Comparison of ENCODE assay signal across 24 mouse cellular contexts in the genomic region with DNA sequence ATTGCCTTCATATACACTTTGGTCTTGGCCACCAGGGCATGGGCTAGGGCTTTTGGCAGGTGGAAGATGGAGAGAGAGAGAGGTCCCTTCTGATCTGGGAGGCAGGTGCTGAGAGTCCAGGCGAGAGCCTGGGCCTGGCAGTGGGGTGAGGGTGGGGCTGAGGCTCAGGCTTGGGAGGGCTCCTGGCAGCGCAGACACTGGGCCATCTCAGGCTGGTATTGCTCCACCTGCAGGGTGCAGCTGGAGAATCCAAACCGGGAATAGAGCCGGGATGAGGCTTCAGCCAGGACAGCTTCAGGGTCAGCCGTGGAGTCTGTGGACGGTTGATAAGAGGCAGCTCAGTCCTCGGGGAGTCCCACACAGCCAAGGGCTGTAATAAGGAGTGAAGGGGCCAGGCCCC. TPM values are rescaled to one million over a fixed set of nuclear protein-coding genes. Genes with fewer than 3 reads are reported as not detected.
A peak's percentile ranks its signal among the peaks of the same experiment; 100 is the strongest.
DNase-seq lines count a peak whose midpoint lies in the region; ATAC-seq and TF ChIP-seq lines count a peak whose summit lies in the region.
"Had no signal": no experiment of that assay in that cellular context is flagged by ENCODE, and none has a peak within 500 bp of the region (broad histone marks: within the 10 kb centered on the region; RNA-seq: fewer than 3 reads in every experiment).

No protein-coding gene starts in this region.

- H3K9me3 ChIP-seq in heart, embryonic 11.5 days (replicated peaks; ENCODE audit: control insufficient read depth, low read length) = no peaks in the 10 kb centered on the region
- H3K9me3 ChIP-seq in midbrain, embryonic 11.5 days (ENCODE audit: control insufficient read depth, low read length) = no peaks in the 10 kb centered on the region
- no peaks in the 10 kb centered on the region for H3K9me3 ChIP-seq in stomach, postnatal 0 days (ENCODE audit: control insufficient read depth, low read length)
- H3K9me3 ChIP-seq in forebrain, embryonic 11.5 days (ENCODE audit: control insufficient read depth, low read length) = no peaks in the 10 kb centered on the region
- H3K9me3 ChIP-seq: embryonic facial prominence, embryonic 10.5 days; forebrain, embryonic 13.5 days; heart, embryonic 13.5 days; kidney, embryonic 15.5 days; limb, embryonic 13.5 days; liver, embryonic 13.5 days; lung, embryonic 15.5 days had no signal

- TF ChIP-seq CTCF in stomach, postnatal 0 days (IDR thresholded peaks at IDR 0.05; ENCODE audit: low read depth) = peak; percentile 8; the same call in 1 of the 2 replicates

- peaks cover 20% of the 10 kb centered on the region for H3K4me1 ChIP-seq in heart, embryonic 11.5 days (ENCODE audit: control insufficient read depth, insufficient read depth, low read length)
- H3K4me1 ChIP-seq in midbrain, embryonic 11.5 days (ENCODE audit: control insufficient read depth, insufficient read depth, low read length) = peaks cover 3% of the 10 kb centered on the region; the same call in 1 of the 2 replicates
- no peaks in the 10 kb centered on the region for H3K4me1 ChIP-seq in stomach, postnatal 0 days (replicated peaks; ENCODE audit: control insufficient read depth, insufficient read depth)
- H3K4me1 ChIP-seq in forebrain, embryonic 11.5 days (replicated peaks; ENCODE audit: control insufficient read depth, insufficient read depth, low read length) = no peaks in the 10 kb centered on the region; the same call in 1 of the 2 replicates

- H3K4me3 ChIP-seq in heart, embryonic 11.5 days (ENCODE audit: low read depth, low read length) = no peak overlapping the region
- no peak overlapping the region for H3K4me3 ChIP-seq in midbrain, embryonic 11.5 days (ENCODE audit: low read depth, low read length)
- no peak overlapping the region for H3K4me3 ChIP-seq in stomach, postnatal 0 days (ENCODE audit: low read depth, low read length)
- H3K4me3 ChIP-seq in forebrain, embryonic 11.5 days (ENCODE audit: low read depth, low read length) = no peak overlapping the region
- H3K4me3 ChIP-seq: embryonic facial prominence, embryonic 10.5 days; forebrain, embryonic 13.5 days; heart, embryonic 13.5 days; kidney, embryonic 15.5 days; limb, embryonic 13.5 days; liver, embryonic 13.5 days; lung, embryonic 15.5 days had no signal

- WGBS in heart, embryonic 11.5 days (ENCODE audit: insufficient replicate concordance) = 13% methylated on average over 7 of the region's 7 CpGs
- WGBS in midbrain, embryonic 11.5 days = 30% methylated on average over 7 of the region's 7 CpGs
- 25% methylated on average over 7 of the region's 7 CpGs for WGBS in stomach, postnatal 0 days
- 27% methylated on average over 7 of the region's 7 CpGs for WGBS in forebrain, embryonic 11.5 days

- no peak for ATAC-seq in heart, embryonic 11.5 days (replicated peaks; ENCODE audit: insufficient number of reproducible peaks, low FRiP score, low TSS enrichment)
- ATAC-seq in midbrain, embryonic 11.5 days (ENCODE audit: low FRiP score) = peak; percentile 14; the same call in 1 of the 2 replicates
- no peak for ATAC-seq in stomach, postnatal 0 days (ENCODE audit: low FRiP score, low TSS enrichment)
- no peak for ATAC-seq in forebrain, embryonic 11.5 days (replicated peaks; ENCODE audit: low FRiP score)
- ATAC-seq: forebrain, embryonic 13.5 days; inflammation-experienced regulatory T-cells, adult 6 months had no signal

- H3K9ac ChIP-seq in heart, embryonic 11.5 days (ENCODE audit: low read depth, low read length) = 0 out of 2 replicates have a peak overlapping the region, but pooled peaks have one; percentile 18
- H3K9ac ChIP-seq in midbrain, embryonic 11.5 days (ENCODE audit: low read length) = no peak overlapping the region
- no peak overlapping the region for H3K9ac ChIP-seq in stomach, postnatal 0 days (ENCODE audit: low read length)
- H3K9ac ChIP-seq in forebrain, embryonic 11.5 days (ENCODE audit: low read length) = no peak overlapping the region
- H3K9ac ChIP-seq: heart, embryonic 13.5 days; kidney, embryonic 15.5 days; limb, embryonic 13.5 days; liver, embryonic 13.5 days; lung, embryonic 15.5 days had no signal

- H3K27ac ChIP-seq in heart, embryonic 11.5 days (ENCODE audit: low read depth, low read length) = no peak overlapping the region
- no peak overlapping the region for H3K27ac ChIP-seq in midbrain, embryonic 11.5 days (ENCODE audit: low read depth, low read length)
- no peak overlapping the region for H3K27ac ChIP-seq in stomach, postnatal 0 days (replicated peaks)
- H3K27ac ChIP-seq in forebrain, embryonic 11.5 days (ENCODE audit: low read depth, low read length) = no peak overlapping the region
- H3K27ac ChIP-seq: embryonic facial prominence, embryonic 10.5 days; forebrain, embryonic 13.5 days; heart, embryonic 13.5 days; kidney, embryonic 15.5 days; limb, embryonic 13.5 days; liver, embryonic 13.5 days; lung, embryonic 15.5 days had no signal

- H3K27me3 ChIP-seq in heart, embryonic 11.5 days (ENCODE audit: control insufficient read depth, insufficient read depth, low read length) = peaks cover 41% of the 10 kb centered on the region
- H3K27me3 ChIP-seq in midbrain, embryonic 11.5 days (ENCODE audit: control insufficient read depth, insufficient read depth, low read length) = peaks cover 13% of the 10 kb centered on the region
- H3K27me3 ChIP-seq in stomach, postnatal 0 days (ENCODE audit: control insufficient read depth, insufficient read depth, low read length) = peaks cover 8% of the 10 kb centered on the region
- H3K27me3 ChIP-seq in forebrain, embryonic 11.5 days (ENCODE audit: control insufficient read depth, insufficient read depth, low read length) = peaks cover 19% of the 10 kb centered on the region

- no peaks in the 10 kb centered on the region for H3K36me3 ChIP-seq in heart, embryonic 11.5 days (ENCODE audit: control insufficient read depth, insufficient read depth, low read length)
- no peaks in the 10 kb centered on the region for H3K36me3 ChIP-seq in midbrain, embryonic 11.5 days (ENCODE audit: control insufficient read depth, insufficient read depth, low read length)
- no peaks in the 10 kb centered on the region for H3K36me3 ChIP-seq in stomach, postnatal 0 days (ENCODE audit: control insufficient read depth, insufficient read depth, low read length)
- H3K36me3 ChIP-seq in forebrain, embryonic 11.5 days (ENCODE audit: control insufficient read depth, insufficient read depth, low read length) = no peaks in the 10 kb centered on the region
- H3K36me3 ChIP-seq: embryonic facial prominence, embryonic 10.5 days; heart, embryonic 13.5 days; kidney, embryonic 15.5 days; limb, embryonic 13.5 days; liver, embryonic 13.5 days; lung, embryonic 15.5 days had no signal

- no peak for DNase-seq in heart, adult 9 months (ENCODE audit: low spot score in 2 of 2)
- peak; percentile 23 for DNase-seq in retina, postnatal 1 day
- DNase-seq in retina, embryonic 14.5 days (ENCODE audit: low spot score) = no peak
- no peak for DNase-seq in midbrain, embryonic 11.5 days (ENCODE audit: low spot score, missing footprints)
- DNase-seq in stomach, postnatal 0 days (ENCODE audit: low spot score) = no peak
- no peak for DNase-seq in testis, postnatal 14 days (ENCODE audit: low spot score)
- no peak for DNase-seq in forebrain, embryonic 11.5 days (ENCODE audit: low spot score)
- DNase-seq: cerebellum, adult 9-10 months; gastrocnemius, postnatal 25 days; liver, embryonic 13.5 days; lung, postnatal 4 days had no signal

- H3K4me2 ChIP-seq in heart, embryonic 11.5 days = no peak overlapping the region
- no peak overlapping the region for H3K4me2 ChIP-seq in midbrain, embryonic 11.5 days
- no peak overlapping the region for H3K4me2 ChIP-seq in stomach, postnatal 0 days (replicated peaks; ENCODE audit: low read depth)
- H3K4me2 ChIP-seq in forebrain, embryonic 11.5 days (ENCODE audit: low read depth, low read length, severe bottlenecking) = no peak overlapping the region
- H3K4me2 ChIP-seq: forebrain, embryonic 13.5 days; heart, embryonic 13.5 days; kidney, embryonic 15.5 days; limb, embryonic 13.5 days; liver, embryonic 13.5 days; lung, embryonic 15.5 days had no signal

- no peak for TF ChIP-seq EP300 in stomach, postnatal 0 days (optimal IDR thresholded peaks at IDR 0.05)

RNA-seq across cellular contexts. Expression of a gene that starts 19.5 kb away (rescaled TPM):
- not detected in 2 replicates for polyA plus RNA-seq in heart, embryonic 11.5 days (2014; fragmentation: Nextera tagmentation; extraction: Ambion mirVana)
- not detected in 2 replicates for polyA plus RNA-seq in midbrain, embryonic 11.5 days (2014; fragmentation: Nextera tagmentation; extraction: Ambion mirVana)
- polyA plus RNA-seq in stomach, postnatal 0 days (2015; fragmentation: Nextera tagmentation; extraction: Ambion mirVana) = not detected in 2 replicates
- polyA plus RNA-seq in forebrain, embryonic 11.5 days (2014; fragmentation: Nextera tagmentation; extraction: Ambion mirVana) = not detected in 2 replicates
- polyA plus RNA-seq: embryonic facial prominence, embryonic 10.5 days; forebrain, embryonic 13.5 days; heart, embryonic 13.5 days; inflammation-experienced regulatory T-cells, adult 6 months; kidney, embryonic 15.5 days; large intestine, adult 2 months; limb, embryonic 13.5 days; liver, embryonic 13.5 days; lung, embryonic 15.5 days; neural tube, embryonic 11.5 days; spleen, adult 2 months; stomach, embryonic 14.5 days; thymus, postnatal 0 days had no signal

RNA-seq across cellular contexts. Expression of a gene that starts 21.4 kb away (rescaled TPM):
- 0.47 and 0.48 TPM in 2 replicates for polyA plus RNA-seq in heart, embryonic 11.5 days (2014; fragmentation: Nextera tagmentation; extraction: Ambion mirVana)
- polyA plus RNA-seq in midbrain, embryonic 11.5 days (2014; fragmentation: Nextera tagmentation; extraction: Ambion mirVana) = 6.9 and 7.2 TPM in 2 replicates
- 0.11 TPM in 1 of 2 replicates, not detected in the other for polyA plus RNA-seq in stomach, postnatal 0 days (2015; fragmentation: Nextera tagmentation; extraction: Ambion mirVana)
- polyA plus RNA-seq in forebrain, embryonic 11.5 days (2014; fragmentation: Nextera tagmentation; extraction: Ambion mirVana) = 0.79 and 1.2 TPM in 2 replicates

RNA-seq across cellular contexts. Expression of a gene that starts 29.9 kb away (rescaled TPM):
- polyA plus RNA-seq in heart, embryonic 11.5 days (2014; fragmentation: Nextera tagmentation; extraction: Ambion mirVana) = 13.9 and 16.7 TPM in 2 replicates
- not detected in 2 replicates for polyA plus RNA-seq in midbrain, embryonic 11.5 days (2014; fragmentation: Nextera tagmentation; extraction: Ambion mirVana)
- 0.06 TPM in 1 of 2 replicates, not detected in the other for polyA plus RNA-seq in stomach, postnatal 0 days (2015; fragmentation: Nextera tagmentation; extraction: Ambion mirVana)
- not detected in 2 replicates for polyA plus RNA-seq in forebrain, embryonic 11.5 days (2014; fragmentation: Nextera tagmentation; extraction: Ambion mirVana)
- polyA plus RNA-seq: embryonic facial prominence, embryonic 10.5 days; forebrain, embryonic 13.5 days; inflammation-experienced regulatory T-cells, adult 6 months; spleen, adult 2 months; stomach, embryonic 14.5 days had no signal

RNA-seq across cellular contexts. Expression of a gene that starts 32.0 kb away (rescaled TPM):
- polyA plus RNA-seq in heart, embryonic 11.5 days (2014; fragmentation: Nextera tagmentation; extraction: Ambion mirVana) = 22.9 and 23.1 TPM in 2 replicates
- 20.5 and 22.2 TPM in 2 replicates for polyA plus RNA-seq in midbrain, embryonic 11.5 days (2014; fragmentation: Nextera tagmentation; extraction: Ambion mirVana)
- polyA plus RNA-seq in stomach, postnatal 0 days (2015; fragmentation: Nextera tagmentation; extraction: Ambion mirVana) = 4.9 and 6.1 TPM in 2 replicates
- 44.3 and 55.4 TPM in 2 replicates for polyA plus RNA-seq in forebrain, embryonic 11.5 days (2014; fragmentation: Nextera tagmentation; extraction: Ambion mirVana)

RNA-seq across cellular contexts. Expression of a gene that starts 37.9 kb away (rescaled TPM):
- 5.4 and 7.1 TPM in 2 replicates for polyA plus RNA-seq in heart, embryonic 11.5 days (2014; fragmentation: Nextera tagmentation; extraction: Ambion mirVana)
- 7.3 and 8.3 TPM in 2 replicates for polyA plus RNA-seq in midbrain, embryonic 11.5 days (2014; fragmentation: Nextera tagmentation; extraction: Ambion mirVana)
- 4.2 TPM in 2 replicates for polyA plus RNA-seq in stomach, postnatal 0 days (2015; fragmentation: Nextera tagmentation; extraction: Ambion mirVana)
- polyA plus RNA-seq in forebrain, embryonic 11.5 days (2014; fragmentation: Nextera tagmentation; extraction: Ambion mirVana) = 10.8 and 10.9 TPM in 2 replicates

Comparison
In these comparisons a context has a peak if more than half of its experiments do, and no peak if none do; other contexts are left out.
1. RNA of a gene that starts 29.9 kb away (polyA plus RNA-seq): 13.9 to 16.7 TPM in heart, embryonic 11.5 days; 0.06 TPM in stomach, postnatal 0 days, not detected in midbrain, embryonic 11.5 days and not detected in forebrain, embryonic 11.5 days; every median in the first group is over 10 times any median in the second.